Mouse (Mus musculus) neural tube, embryonic 14.5 days (tissue): ENCODE measurements around the gene Gdf15. TPM values are rescaled to one million over a fixed set of nuclear protein-coding genes. Genes with fewer than 3 reads are reported as not detected.

Experiments
- ATAC-seq: fragments of 200-750 bp; cut with Nextera tagmentation; 2 replicates; pipeline ENCODE4 v1.8.0; 2017; ENCODE audit warnings: low read depth, mild to moderate bottlenecking, moderate TSS enrichment, moderate library complexity
- H3K27ac ChIP-seq: fragments of 300-500 bp; sonication (generic); 2 replicates; pipeline ENCODE4 v1.5.1; 2014; ENCODE audit warnings: low read depth, mild to moderate bottlenecking, control low read depth, low read length, moderate library complexity, mixed read lengths
- H3K27me3 ChIP-seq: fragments of 300-500 bp; sonication (generic); 2 replicates; pipeline ENCODE4 v1.6.1; 2014; ENCODE audit warnings: low read length; ENCODE audit not compliant: control insufficient read depth, insufficient read depth
- H3K36me3 ChIP-seq: fragments of 300-500 bp; sonication (generic); 2 replicates; pipeline ENCODE4 v1.6.1; 2014; ENCODE audit warnings: low read length, mixed read lengths; ENCODE audit not compliant: control insufficient read depth, insufficient read depth
- H3K4me1 ChIP-seq: fragments of 300-500 bp; sonication (generic); 2 replicates; pipeline ENCODE4 v1.6.1; 2014; ENCODE audit warnings: low read length; ENCODE audit not compliant: control insufficient read depth, insufficient read depth
- H3K4me2 ChIP-seq: fragments of 300-500 bp; sonication (generic); 2 replicates; pipeline ENCODE4 v1.6.1; 2014; ENCODE audit warnings: mild to moderate bottlenecking, low read depth, low read length, control low read depth
- H3K4me3 ChIP-seq: fragments of 300-500 bp; sonication (generic); 2 replicates; pipeline ENCODE4 v1.5.1; 2014; ENCODE audit warnings: low read depth, low read length, control low read depth, mixed read lengths
- H3K9ac ChIP-seq: fragments of 300-500 bp; sonication (generic); replicated peaks from 2 replicates; pipeline ENCODE4 v1.6.1; 2014; ENCODE audit warnings: low read depth, mild to moderate bottlenecking, control low read depth, low read length, mixed read lengths
- H3K9me3 ChIP-seq: fragments of 300-500 bp; sonication (generic); 2 replicates; pipeline ENCODE4 v1.6.1; 2016; ENCODE audit warnings: low read length; ENCODE audit not compliant: control insufficient read depth
- WGBS: fragments of 180-500 bp; shearing (Covaris S2); extraction: QIAGEN DNeasy Blood & Tissue Kit; methylation state at CpG from one replicate; pipeline ENCODE4 v1.1.7; 2014; 5-methylcytosine and 5-hydroxymethylcytosine counted together
- polyA plus RNA-seq: library from polyadenylated mRNA; unstranded; fragments of >200 nt; fragmentation: Nextera tagmentation; extraction: Ambion mirVana; gene quantifications from 2 replicates; pipeline ENCODE4 v1.2.1, GENCODE M21; 2014

Gdf15 gene
- polyA plus RNA-seq, 1 experiment from 2014 or later, result 0.54 TPM

DNA sequence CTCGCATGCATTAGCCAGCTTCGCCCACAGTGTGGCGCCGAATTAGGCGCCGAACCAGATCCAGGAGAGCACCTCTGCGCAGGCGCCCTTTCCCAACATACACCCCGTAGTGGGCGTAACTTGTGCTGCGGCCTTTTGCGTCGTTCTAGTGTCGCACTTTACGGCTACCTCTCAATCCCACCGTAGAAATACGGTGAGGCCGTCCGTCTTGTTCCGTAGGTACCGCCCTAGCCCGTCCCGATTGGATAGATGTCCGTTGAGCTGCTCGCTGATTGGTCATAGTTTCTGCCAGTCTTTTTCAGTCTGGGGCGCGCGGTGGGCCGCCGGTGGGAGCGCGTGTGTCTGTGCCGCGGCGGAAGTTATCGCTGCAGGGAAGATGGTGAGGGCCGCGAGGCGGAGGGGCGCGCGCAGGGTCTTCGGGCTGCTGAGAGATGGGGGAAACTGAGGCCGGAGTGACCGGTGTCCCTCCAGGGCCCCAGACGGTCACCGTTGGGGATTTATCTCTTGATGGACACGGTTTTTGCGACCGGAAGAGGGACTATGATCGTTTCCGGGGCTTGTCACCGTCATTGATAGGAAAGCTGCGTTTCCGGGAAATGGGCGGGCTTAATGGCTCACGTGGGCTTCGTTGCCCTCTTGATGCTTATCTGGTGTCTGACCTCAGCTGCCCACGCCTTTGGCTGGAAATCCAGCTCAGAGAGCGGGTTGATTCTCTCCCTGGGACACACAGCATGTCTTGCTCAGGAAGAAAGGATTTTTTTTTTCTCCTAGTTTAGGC lies 41.0 kb upstream of the Gdf15 start, which contains the start of gene Lsm4:
Gene Lsm4 (plus strand): TSS at position 170 of the 778 bp plus-strand sequence.
- H3K9ac ChIP-seq, result peak within 1 kb of the TSS; percentile 76
- peak within 1 kb of the TSS; percentile 89 for H3K4me2 ChIP-seq
- no peaks in the 10 kb centered on the region for H3K9me3 ChIP-seq
- under 1% methylated on average over 60 of the region's 60 CpGs for WGBS
- H3K4me1 ChIP-seq, result peaks cover 15% of the 10 kb centered on the region
- H3K4me3 ChIP-seq, result peak within 1 kb of the TSS; percentile 53
- peak; percentile 97 for ATAC-seq
- peak within 1 kb of the TSS; percentile 97 for H3K27ac ChIP-seq
- no peaks in the 10 kb centered on the region for H3K27me3 ChIP-seq
- H3K36me3 ChIP-seq, result peaks cover 4% of the 10 kb centered on the region; the same call in 1 of the 2 replicates

DNA sequence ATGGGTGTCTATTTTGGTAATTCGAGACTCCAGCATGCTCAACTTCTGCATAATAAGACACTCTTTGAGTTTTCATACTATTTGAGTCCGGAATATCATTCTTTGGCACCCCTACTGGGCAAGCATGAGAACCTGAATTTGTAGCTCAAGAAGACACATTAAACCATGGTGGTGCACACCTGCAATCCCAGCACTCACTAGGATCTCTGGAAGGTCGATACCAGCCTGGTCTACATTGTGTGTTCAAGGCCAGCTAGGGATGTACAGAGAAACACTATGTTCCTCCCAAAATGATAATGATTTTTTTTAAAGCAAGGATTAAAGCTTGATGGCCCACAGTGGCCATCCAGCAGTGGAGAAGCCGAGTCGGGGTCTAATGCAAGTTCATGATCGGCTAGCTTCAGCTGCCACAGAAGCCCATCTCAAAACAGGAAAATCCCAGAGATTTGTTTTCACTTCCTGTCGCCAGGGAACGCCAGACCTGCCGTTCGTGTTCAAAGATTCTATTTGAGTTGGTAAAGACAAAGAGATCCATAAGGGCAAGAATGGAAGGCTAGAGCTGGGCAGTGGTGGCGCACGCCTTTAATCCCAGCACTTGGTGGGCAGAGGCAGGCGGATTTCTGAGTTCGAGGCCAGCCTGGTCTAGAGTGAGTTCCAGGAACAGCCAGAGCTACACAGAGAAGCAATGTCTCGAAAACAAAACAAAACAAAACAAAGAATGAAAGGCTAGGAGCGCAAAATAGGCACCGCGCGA lies 40.2 kb upstream of the Gdf15 start:
- WGBS, result 39% methylated on average over 19 of the region's 19 CpGs
- Histone ChIP-seq H3K4me2 (peak overlapping the region; percentile 39), H3K27ac (peak overlapping the region; percentile 97), H3K27me3 (no peaks in the 10 kb centered on the region), H3K4me3 (peak overlapping the region; percentile 53), H3K4me1 (peaks cover 15% of the 10 kb centered on the region), H3K9ac (peak overlapping the region; percentile 54), H3K9me3 (no peaks in the 10 kb centered on the region), H3K36me3 (no peaks in the 10 kb centered on the region)
- ATAC-seq, result no peak

DNA sequence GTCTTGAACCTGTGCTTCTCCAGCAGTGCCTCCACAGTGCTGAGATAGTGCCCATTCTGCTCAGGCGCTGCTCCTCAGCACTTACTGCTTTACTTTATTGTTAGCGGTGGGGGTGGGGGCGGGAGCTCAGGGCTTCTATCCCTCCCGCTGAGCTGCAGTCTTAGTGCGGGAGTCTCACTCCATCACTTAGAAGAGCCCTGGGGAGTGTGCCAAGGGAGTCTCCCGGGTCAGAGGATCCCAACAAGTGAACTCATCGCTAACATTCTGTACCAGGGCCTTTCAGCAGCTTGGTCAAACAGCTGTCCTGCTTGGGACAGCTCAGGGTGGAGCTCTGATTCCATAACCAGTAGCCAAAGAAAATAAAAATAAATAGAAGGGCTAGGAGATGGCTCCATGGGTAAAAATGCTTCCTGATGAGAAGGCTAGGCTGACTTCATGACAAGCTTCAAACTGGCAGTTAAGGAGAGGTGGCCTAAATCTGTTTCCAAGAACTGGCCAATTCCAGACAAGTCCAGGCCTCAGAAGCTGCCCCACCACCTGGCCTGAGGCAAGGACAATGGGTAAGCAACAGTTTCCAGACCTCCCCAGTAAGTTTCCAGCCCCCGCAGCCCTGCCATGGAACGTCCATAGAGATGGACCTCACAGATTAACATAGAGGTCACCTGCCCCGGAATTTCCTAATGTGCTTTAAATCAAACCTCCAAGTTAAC lies 39.5 kb upstream of the Gdf15 start:
- Histone ChIP-seq H3K9ac (no peak overlapping the region), H3K4me3 (no peak overlapping the region), H3K36me3 (no peaks in the 10 kb centered on the region), H3K4me2 (no peak overlapping the region), H3K27ac (peak overlapping the region; percentile 97; the same call in 1 of the 2 replicates), H3K27me3 (no peaks in the 10 kb centered on the region), H3K9me3 (no peaks in the 10 kb centered on the region), H3K4me1 (peaks cover 15% of the 10 kb centered on the region)
- no peak for ATAC-seq
- WGBS, result 56% methylated on average over 10 of the region's 10 CpGs

DNA sequence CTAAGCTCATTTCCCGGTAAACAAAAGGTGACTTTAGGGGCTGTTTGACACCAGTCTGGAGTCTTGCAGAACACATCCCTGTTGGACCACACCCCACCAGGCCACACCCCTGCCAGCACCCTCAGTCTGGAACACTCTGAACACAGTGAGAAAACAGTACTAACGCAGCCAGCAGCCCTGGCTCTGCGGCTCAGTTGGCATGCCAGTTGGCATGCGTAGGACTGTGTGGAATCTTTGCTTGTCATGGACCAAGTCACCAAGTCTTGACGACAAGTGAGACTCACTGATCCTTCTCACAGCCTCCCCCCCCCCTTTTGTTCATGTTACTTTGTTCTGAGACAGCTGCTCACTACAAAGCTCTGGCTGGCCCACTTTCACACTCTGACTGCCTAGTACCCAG lies 34.8 kb upstream of the Gdf15 start:
- H3K4me3 ChIP-seq, result no peak overlapping the region
- no peak overlapping the region for H3K4me2 ChIP-seq
- no peaks in the 10 kb centered on the region for H3K9me3 ChIP-seq
- no peaks in the 10 kb centered on the region for H3K36me3 ChIP-seq
- no peak overlapping the region for H3K27ac ChIP-seq
- WGBS, result 65% methylated on average over 5 of the region's 5 CpGs
- H3K9ac ChIP-seq, result no peak overlapping the region
- H3K27me3 ChIP-seq, result no peaks in the 10 kb centered on the region
- no peak for ATAC-seq
- H3K4me1 ChIP-seq, result no peaks in the 10 kb centered on the region

DNA sequence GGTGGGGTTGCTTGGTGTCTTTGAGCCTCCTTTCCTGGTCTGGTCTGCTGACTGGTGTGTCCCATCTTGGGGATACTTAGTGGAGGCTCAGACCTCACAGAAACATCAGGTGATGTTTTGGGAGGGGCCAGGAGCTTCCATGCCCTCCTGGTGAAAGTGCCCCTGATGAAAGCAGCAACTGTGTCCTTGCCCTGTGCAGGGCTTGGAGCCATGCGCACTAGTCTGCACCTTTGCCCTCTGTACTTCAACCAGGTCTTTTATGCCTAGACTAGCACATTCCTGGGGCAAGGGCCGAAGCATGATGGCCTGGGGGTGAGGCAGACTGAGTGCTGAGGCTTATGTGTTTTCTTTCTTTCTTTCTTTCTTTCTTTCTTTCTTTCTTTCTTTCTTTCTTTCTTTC lies 33.3 kb upstream of the Gdf15 start:
- no peak for ATAC-seq
- Histone ChIP-seq H3K36me3 (no peaks in the 10 kb centered on the region), H3K4me1 (no peaks in the 10 kb centered on the region), H3K4me3 (no peak overlapping the region), H3K27me3 (no peaks in the 10 kb centered on the region), H3K27ac (no peak overlapping the region), H3K4me2 (no peak overlapping the region), H3K9ac (no peak overlapping the region), H3K9me3 (no peaks in the 10 kb centered on the region)
- WGBS, result 69% methylated on average over 2 of the region's 2 CpGs

DNA sequence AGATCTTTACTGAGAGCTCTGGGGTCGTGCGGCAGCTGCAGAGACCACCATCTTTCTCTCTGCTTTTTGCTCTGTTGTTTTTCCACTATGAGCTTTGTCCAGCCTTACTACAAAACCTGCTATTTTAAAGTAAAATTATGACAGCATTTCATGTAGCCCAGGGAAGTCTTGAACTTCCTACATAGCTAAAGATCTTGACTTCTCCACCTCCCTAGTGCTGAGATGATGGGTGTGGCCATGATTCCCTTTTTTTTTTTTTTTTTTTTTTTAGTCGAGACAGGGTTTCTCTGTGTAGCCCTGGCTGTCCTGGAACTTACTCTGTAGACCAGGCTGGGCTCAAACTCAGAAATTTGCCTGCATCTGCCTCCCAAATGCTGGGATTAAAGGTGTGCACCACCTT lies 32.4 kb upstream of the Gdf15 start:
- no peaks in the 10 kb centered on the region for H3K9me3 ChIP-seq
- WGBS, result 75% methylated on average over 3 of the region's 3 CpGs
- H3K9ac ChIP-seq, result no peak overlapping the region
- no peak overlapping the region for H3K4me3 ChIP-seq
- H3K36me3 ChIP-seq, result no peaks in the 10 kb centered on the region
- no peak for ATAC-seq
- no peaks in the 10 kb centered on the region for H3K27me3 ChIP-seq
- no peak overlapping the region for H3K4me2 ChIP-seq
- peaks cover 3% of the 10 kb centered on the region; the same call in 1 of the 2 replicates for H3K4me1 ChIP-seq
- H3K27ac ChIP-seq, result no peak overlapping the region

DNA sequence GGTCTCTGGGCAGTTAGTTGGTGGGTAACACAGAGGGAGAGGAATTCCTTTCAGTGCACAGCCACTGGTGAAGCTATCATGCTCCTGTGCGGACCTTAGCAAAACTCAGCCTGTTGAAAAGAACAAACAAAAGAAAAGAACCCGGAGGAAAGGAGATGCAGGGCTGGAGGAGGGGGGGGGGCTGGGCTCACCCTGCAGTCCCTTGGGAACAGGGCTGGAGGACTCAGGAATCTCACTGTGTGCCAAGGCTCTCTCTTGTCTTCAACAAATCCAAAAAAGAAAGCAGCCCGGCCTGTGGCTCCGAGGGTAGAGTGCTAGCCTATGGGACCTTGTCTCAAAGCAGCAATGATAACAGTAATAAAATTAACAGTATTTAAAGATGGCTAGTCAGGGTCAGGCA lies 31.4 kb upstream of the Gdf15 start:
- no peak overlapping the region for H3K4me3 ChIP-seq
- no peak for ATAC-seq
- no peak overlapping the region for H3K9ac ChIP-seq
- no peaks in the 10 kb centered on the region for H3K36me3 ChIP-seq
- H3K4me1 ChIP-seq, result peaks cover 9% of the 10 kb centered on the region; the same call in 1 of the 2 replicates
- H3K27ac ChIP-seq, result peak overlapping the region; percentile 56; the same call in 1 of the 2 replicates
- no peaks in the 10 kb centered on the region for H3K9me3 ChIP-seq
- no peak overlapping the region for H3K4me2 ChIP-seq
- H3K27me3 ChIP-seq, result no peaks in the 10 kb centered on the region
- 33% methylated on average over 4 of the region's 4 CpGs for WGBS

DNA sequence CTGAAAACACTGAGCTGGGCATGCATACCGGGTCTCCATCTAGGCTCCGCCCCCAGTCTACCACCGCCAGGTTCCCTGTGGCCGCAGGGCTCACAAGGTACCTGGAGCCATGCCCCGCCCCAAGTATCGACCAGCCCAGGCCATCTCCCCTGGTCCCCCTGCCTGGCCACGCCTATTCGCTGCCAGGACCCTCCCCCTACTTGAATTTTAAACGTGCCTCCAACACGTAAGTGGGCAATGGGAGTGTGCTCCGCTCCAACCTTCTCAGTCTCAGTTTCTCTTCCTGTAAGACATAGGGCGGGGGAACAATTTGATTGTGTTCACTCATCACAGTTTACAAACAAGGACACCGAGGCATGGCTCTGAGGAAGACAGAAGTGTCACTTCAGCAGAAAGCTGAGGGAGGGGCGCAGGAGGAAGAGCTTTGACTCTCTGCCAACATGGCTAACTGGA lies 28.0 kb upstream of the Gdf15 start, which contains the start of gene Pgpep1:
Gene Pgpep1 (minus strand): TSS at position 116 of the 453 bp plus-strand sequence.
- peaks cover 17% of the 10 kb centered on the region; the same call in 1 of the 2 replicates for H3K4me1 ChIP-seq
- WGBS, result 3% methylated on average over 14 of the region's 14 CpGs
- H3K4me2 ChIP-seq, result peak within 1 kb of the TSS; percentile 91
- H3K9ac ChIP-seq, result peak within 1 kb of the TSS; percentile 80
- H3K27ac ChIP-seq, result peak within 1 kb of the TSS; percentile 62
- no peaks in the 10 kb centered on the region for H3K36me3 ChIP-seq
- peak; percentile 49 for ATAC-seq
- H3K9me3 ChIP-seq, result no peaks in the 10 kb centered on the region
- no peaks in the 10 kb centered on the region for H3K27me3 ChIP-seq
- H3K4me3 ChIP-seq, result peak within 1 kb of the TSS; percentile 73
